Mouse (Mus musculus) E14TG2a.4 (cell line): ENCODE measurements around the gene Ice2.

Experiments
- H3K27me3 ChIP-seq: 2 replicates; pipeline ENCODE4 v1.6.1; 2014; ENCODE audit warnings: low read length, control low read depth; ENCODE audit not compliant: insufficient read depth
- H3K36me3 ChIP-seq: 2 replicates; pipeline ENCODE4 v1.6.1; 2014; ENCODE audit warnings: low read length, control low read depth; ENCODE audit not compliant: insufficient read depth
- H3K4me1 ChIP-seq: replicated peaks from 2 replicates; pipeline ENCODE4 v1.6.1; 2014; ENCODE audit warnings: low read depth, low read length, control low read depth
- H3K4me3 ChIP-seq: replicated peaks from 2 replicates; pipeline ENCODE4 v1.5.1; 2014; ENCODE audit warnings: mild to moderate bottlenecking, low read length
- H3K9me3 ChIP-seq: 2 replicates; pipeline ENCODE4 v1.6.1; 2014; ENCODE audit warnings: low read length, control low read depth
- CTCF ChIP-seq: conservative IDR thresholded peaks from 2 replicates; pipeline ENCODE4 v1.5.1; 2014; ENCODE audit warnings: low read length
- NANOG ChIP-seq: IDR thresholded peaks from 2 replicates; pipeline ENCODE4 v1.6.1; 2014; ENCODE audit warnings: borderline replicate concordance, low read length, mixed read lengths
- POU5F1 ChIP-seq: IDR thresholded peaks from 2 replicates; pipeline ENCODE4 v1.6.1; 2014; ENCODE audit warnings: low read length, borderline replicate concordance

Gene Ice2

GRCm38 (mm10) chr9:69431863-69432555 lies 34.3 kb downstream of the Ice2 start:
- no peaks in the 10 kb centered on the region; the same call in 1 of the 2 replicates for H3K4me1 ChIP-seq
- no peak overlapping the region for H3K4me3 ChIP-seq
- H3K27me3 ChIP-seq, result no peaks in the 10 kb centered on the region
- peaks cover 13% of the 10 kb centered on the region for H3K36me3 ChIP-seq
- TF ChIP-seq CTCF (no peak), POU5F1 (no peak), NANOG (no peak)
- H3K9me3 ChIP-seq, result no peaks in the 10 kb centered on the region

GRCm38 (mm10) chr9:69435194-69435593 lies 37.5 kb downstream of the Ice2 start:
- H3K4me3 ChIP-seq, result no peak overlapping the region
- H3K36me3 ChIP-seq, result 0 out of 2 replicates have a peak, but pooled peaks cover 3% of the 10 kb centered on the region
- TF ChIP-seq POU5F1 (no peak), NANOG (no peak), CTCF (no peak)
- no peaks in the 10 kb centered on the region for H3K9me3 ChIP-seq
- no peaks in the 10 kb centered on the region for H3K27me3 ChIP-seq
- H3K4me1 ChIP-seq, result peaks cover 6% of the 10 kb centered on the region

- Histone ChIP-seq H3K36me3 (0 out of 2 replicates have a peak, but pooled peaks cover 3% of the 10 kb centered on the region), H3K9me3 (no peaks in the 10 kb centered on the region), H3K4me3 (no peak overlapping the region), H3K4me1 (peaks cover 9% of the 10 kb centered on the region), H3K27me3 (no peaks in the 10 kb centered on the region)
- TF ChIP-seq NANOG, result no peak
- TF ChIP-seq CTCF, result no peak
- TF ChIP-seq POU5F1, result no peak
These were observed 38.0 kb downstream of the Ice2 start for GRCm38 (mm10) chr9:69435662-69436061.

GRCm38 (mm10) chr9:69439805-69440357 lies 42.2 kb downstream of the Ice2 start:
- Histone ChIP-seq H3K4me3 (no peak overlapping the region), H3K4me1 (peaks cover 13% of the 10 kb centered on the region), H3K9me3 (no peaks in the 10 kb centered on the region), H3K27me3 (no peaks in the 10 kb centered on the region), H3K36me3 (no peaks in the 10 kb centered on the region)
- TF ChIP-seq POU5F1 (no peak), NANOG (no peak), CTCF (no peak)

- no peaks in the 10 kb centered on the region for H3K36me3 ChIP-seq
- H3K9me3 ChIP-seq, result no peaks in the 10 kb centered on the region
- TF ChIP-seq CTCF (no peak), POU5F1 (no peak), NANOG (no peak)
These were observed 44.8 kb downstream of the Ice2 start for GRCm38 (mm10) chr9:69442471-69443038.

GRCm38 (mm10) chr9:69443203-69443602 lies 45.5 kb downstream of the Ice2 start:
- Histone ChIP-seq H3K9me3 (no peaks in the 10 kb centered on the region), H3K27me3 (no peaks in the 10 kb centered on the region), H3K36me3 (no peaks in the 10 kb centered on the region), H3K4me1 (peaks cover 13% of the 10 kb centered on the region), H3K4me3 (no peak overlapping the region)
- TF ChIP-seq CTCF, result no peak
- TF ChIP-seq NANOG, result no peak
- no peak for TF ChIP-seq POU5F1

More at GRCm38 (mm10) chr9:69442471-69443038, 44.8 kb downstream of the Ice2 start:
- Histone ChIP-seq H3K27me3 (no peaks in the 10 kb centered on the region), H3K4me1 (peaks cover 13% of the 10 kb centered on the region), H3K4me3 (no peak overlapping the region)

GRCm38 (mm10) chr9:69448801-69449200 lies 51.1 kb downstream of the Ice2 start:
- peaks cover 9% of the 10 kb centered on the region for H3K27me3 ChIP-seq
- H3K9me3 ChIP-seq, result no peaks in the 10 kb centered on the region
- peaks cover 28% of the 10 kb centered on the region for H3K4me1 ChIP-seq
- H3K36me3 ChIP-seq, result no peaks in the 10 kb centered on the region
- H3K4me3 ChIP-seq, result no peak overlapping the region
- TF ChIP-seq NANOG (no peak), POU5F1 (no peak), CTCF (no peak)

- peaks cover 46% of the 10 kb centered on the region for H3K4me1 ChIP-seq
- H3K9me3 ChIP-seq, result no peaks in the 10 kb centered on the region
- no peak overlapping the region for H3K4me3 ChIP-seq
- TF ChIP-seq CTCF (no peak), NANOG (no peak), POU5F1 (no peak)
- no peaks in the 10 kb centered on the region for H3K36me3 ChIP-seq
- H3K27me3 ChIP-seq, result peaks cover 25% of the 10 kb centered on the region
These were observed 52.9 kb downstream of the Ice2 start for GRCm38 (mm10) chr9:69450636-69451035.
